Mouse (Mus musculus) MEL (cell line): ENCODE measurements around the gene Bmp3.

Experiments used
- CTCF ChIP-seq, 3 experiments: IDR thresholded peaks in 2 of 3; conservative IDR thresholded peaks in 1 of 3; 2 replicates each; pipeline ENCODE4 v1.5.1; 2011 to 2012; ENCODE audit warnings: low read length in 3 of 3, low read depth in 2 of 3, mild to moderate bottlenecking in 2 of 3, improper control_type of control experiment in 1 of 3, inconsistent platforms in 1 of 3, mixed read lengths in 1 of 3, moderate library complexity in 1 of 3; ENCODE audit not compliant: control insufficient read depth in 1 of 3, insufficient read depth in 1 of 3, poor library complexity in 1 of 3, severe bottlenecking in 1 of 3
- E2F4 ChIP-seq: IDR thresholded peaks from 2 replicates; pipeline ENCODE4 v1.6.1; 2011; ENCODE audit warnings: low read depth, low read length, improper control_type of control experiment, borderline replicate concordance
- ELF1 ChIP-seq: IDR thresholded peaks from 2 replicates; pipeline ENCODE4 v1.6.1; 2014; ENCODE audit warnings: low read depth, mild to moderate bottlenecking, inconsistent platforms, low read length, improper control_type of control experiment, moderate library complexity
- GATA1 ChIP-seq: IDR thresholded peaks from 2 replicates; pipeline ENCODE4 v1.6.1; 2011; ENCODE audit warnings: low read depth, low read length, improper control_type of control experiment
- HCFC1 ChIP-seq: IDR thresholded peaks from 2 replicates; pipeline ENCODE4 v1.6.1; 2012; ENCODE audit warnings: low read depth, mild to moderate bottlenecking, inconsistent platforms, low read length, improper control_type of control experiment, moderate library complexity
- KAT2A ChIP-seq: conservative IDR thresholded peaks from 2 replicates; pipeline ENCODE4 v1.6.1; 2012; ENCODE audit warnings: low read depth, low read length, improper control_type of control experiment, inconsistent platforms
- MAX ChIP-seq: IDR thresholded peaks from 2 replicates; pipeline ENCODE4 v1.6.1; 2011; ENCODE audit warnings: low read length, improper control_type of control experiment
- NRF1 ChIP-seq: IDR thresholded peaks from 2 replicates; pipeline ENCODE4 v1.6.1; 2014; ENCODE audit warnings: low read depth, mild to moderate bottlenecking, inconsistent platforms, low read length, improper control_type of control experiment, moderate library complexity; ENCODE audit not compliant: poor library complexity, insufficient read depth, severe bottlenecking
- POLR2A ChIP-seq, 2 experiments: IDR thresholded peaks; 2 replicates each; pipeline ENCODE4 v1.6.1; 2011 to 2012; ENCODE audit warnings: low read length in 2 of 2, mild to moderate bottlenecking in 2 of 2, control low read depth in 1 of 2, improper control_type of control experiment in 1 of 2, low read depth in 1 of 2, moderate library complexity in 1 of 2; ENCODE audit not compliant: control insufficient read depth in 1 of 2, insufficient read depth in 1 of 2, poor library complexity in 1 of 2
- POLR2AphosphoS5 ChIP-seq: IDR thresholded peaks from 2 replicates; pipeline ENCODE4 v1.6.1; 2012; ENCODE audit warnings: low read depth, borderline replicate concordance, mild to moderate bottlenecking, inconsistent platforms, low read length, moderate library complexity, mixed read lengths
- SIN3A ChIP-seq: IDR thresholded peaks from 2 replicates; pipeline ENCODE4 v1.6.1; 2012; ENCODE audit warnings: low read length, improper control_type of control experiment, inconsistent platforms
- UBTF ChIP-seq: IDR thresholded peaks from 2 replicates; pipeline ENCODE4 v1.6.1; 2012; ENCODE audit warnings: low read depth, mild to moderate bottlenecking, inconsistent platforms, low read length, improper control_type of control experiment, moderate library complexity, borderline replicate concordance; ENCODE audit not compliant: insufficient read depth
- ZC3H11A ChIP-seq: IDR thresholded peaks from 2 replicates; pipeline ENCODE4 v1.6.1; 2012; ENCODE audit warnings: low read depth, mild to moderate bottlenecking, inconsistent platforms, low read length, improper control_type of control experiment

- no peak for TF ChIP-seq ZC3H11A
- TF ChIP-seq NRF1: no peak
- TF ChIP-seq SIN3A: no peak
- no peak for TF ChIP-seq CTCF (IDR thresholded peaks at IDR 0.05 in 2 of 3, conservative IDR thresholded peaks at IDR 0.05 in 1 of 3; ENCODE audit: control insufficient read depth in 1 of 3, insufficient read depth in 1 of 3, low read depth in 2 of 3, low read length in 3 of 3, poor library complexity in 1 of 3, severe bottlenecking in 1 of 3)
- TF ChIP-seq UBTF: no peak
- no peak for TF ChIP-seq E2F4
- no peak for TF ChIP-seq GATA1
- no peak for TF ChIP-seq ELF1
- no peak for TF ChIP-seq KAT2A
- no peak for TF ChIP-seq POLR2AphosphoS5
- TF ChIP-seq MAX: no peak
- no peak for TF ChIP-seq POLR2A (IDR thresholded peaks at IDR 0.05; ENCODE audit: control insufficient read depth in 1 of 2, insufficient read depth in 1 of 2, low read depth in 1 of 2, low read length in 2 of 2, poor library complexity in 1 of 2)
- no peak for TF ChIP-seq HCFC1
Measured at GRCm38 (mm10) chr5:98834300-98834699, 19.9 kb upstream of the Bmp3 start.
